Mouse (Mus musculus): ENCODE results near the gene Ppp2r5d.

The Ppp2r5d gene

GRCm38 (mm10) chr17:46724477-46725084 lies 19.7 kb upstream of the Ppp2r5d start:
- in situ Hi-C loops (cut with MboI; ENCODE audit: unreplicated experiment in 2 of 2): loop anchor here (5.0 kb wide), 1 partner anchor 197 kb away; no protein-coding TSS in a partner anchor

DNA sequence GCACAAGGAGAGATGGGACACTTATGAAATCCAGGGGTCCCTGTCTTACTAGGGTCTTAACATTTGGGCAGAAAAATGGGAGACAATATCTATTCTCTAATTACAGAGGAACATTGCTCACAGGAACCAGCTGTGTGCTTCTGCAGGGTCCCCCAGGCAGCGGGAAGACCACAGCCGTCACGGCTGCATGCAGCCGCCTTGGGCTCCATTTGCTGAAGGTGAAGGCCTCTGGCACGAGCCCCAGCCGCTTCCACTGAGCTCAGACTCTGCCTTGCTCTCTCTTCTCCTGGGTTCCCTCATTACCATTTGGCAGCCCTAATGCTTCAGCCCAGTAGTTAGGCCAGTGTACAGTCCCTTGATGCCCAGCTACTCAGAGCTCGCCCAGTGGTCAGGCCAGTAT lies 16.2 kb upstream of the Ppp2r5d start:
- in situ Hi-C loops (cut with MboI; ENCODE audit: unreplicated experiment in 2 of 2): loop anchor here (5.0 kb wide), 1 partner anchor 194 kb away; no protein-coding TSS in a partner anchor

- in situ Hi-C loops (cut with MboI; ENCODE audit: unreplicated experiment in 2 of 2): no loop called here
Measured at GRCm38 (mm10) chr17:46714756-46715481, 10.0 kb upstream of the Ppp2r5d start.

DNA sequence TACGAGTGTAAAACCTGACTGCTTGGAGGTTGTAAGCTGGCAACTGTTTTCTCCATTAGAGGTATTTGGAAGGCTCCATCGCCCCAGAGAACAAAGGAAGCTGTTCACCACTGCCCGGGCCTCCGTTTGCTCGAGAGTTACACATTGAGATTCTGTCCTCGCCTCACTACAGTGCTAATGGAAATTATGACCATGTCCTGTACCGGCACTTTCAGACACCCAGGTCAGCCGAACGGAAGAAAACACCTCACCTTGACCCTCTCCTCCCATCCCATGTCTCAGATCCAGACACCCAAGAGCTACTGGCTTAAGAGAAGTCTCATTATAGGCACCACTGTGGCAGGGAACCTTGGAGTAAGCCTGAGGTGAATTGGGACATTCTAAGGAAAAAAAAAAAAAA lies 8.9 kb upstream of the Ppp2r5d start:
- in situ Hi-C loops (cut with MboI; ENCODE audit: unreplicated experiment in 2 of 2): no loop called here

DNA sequence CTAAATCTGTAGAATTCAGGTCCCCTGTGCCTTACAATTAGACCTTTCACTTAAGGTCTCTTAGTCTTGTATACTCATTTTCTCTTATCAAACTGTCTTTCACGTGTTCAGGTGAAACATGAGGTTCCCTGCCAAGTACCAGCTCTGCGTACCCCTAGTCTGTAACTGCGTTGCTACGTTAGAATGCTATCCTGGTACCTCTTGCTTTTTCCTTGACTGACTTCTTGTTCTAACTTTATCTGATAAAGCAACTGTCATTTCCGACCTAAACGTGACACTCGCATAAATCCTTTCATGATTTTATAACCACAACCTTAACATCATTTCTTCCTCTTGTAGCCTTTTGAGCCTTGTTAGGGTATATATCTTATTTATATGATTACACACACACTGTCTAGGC lies 7.5 kb upstream of the Ppp2r5d start:
- in situ Hi-C loops (cut with MboI; ENCODE audit: unreplicated experiment in 2 of 2): no loop called here

GRCm38 (mm10) chr17:46711612-46712271 lies 6.8 kb upstream of the Ppp2r5d start:
- in situ Hi-C loops (cut with MboI; ENCODE audit: unreplicated experiment in 2 of 2): no loop called here

DNA sequence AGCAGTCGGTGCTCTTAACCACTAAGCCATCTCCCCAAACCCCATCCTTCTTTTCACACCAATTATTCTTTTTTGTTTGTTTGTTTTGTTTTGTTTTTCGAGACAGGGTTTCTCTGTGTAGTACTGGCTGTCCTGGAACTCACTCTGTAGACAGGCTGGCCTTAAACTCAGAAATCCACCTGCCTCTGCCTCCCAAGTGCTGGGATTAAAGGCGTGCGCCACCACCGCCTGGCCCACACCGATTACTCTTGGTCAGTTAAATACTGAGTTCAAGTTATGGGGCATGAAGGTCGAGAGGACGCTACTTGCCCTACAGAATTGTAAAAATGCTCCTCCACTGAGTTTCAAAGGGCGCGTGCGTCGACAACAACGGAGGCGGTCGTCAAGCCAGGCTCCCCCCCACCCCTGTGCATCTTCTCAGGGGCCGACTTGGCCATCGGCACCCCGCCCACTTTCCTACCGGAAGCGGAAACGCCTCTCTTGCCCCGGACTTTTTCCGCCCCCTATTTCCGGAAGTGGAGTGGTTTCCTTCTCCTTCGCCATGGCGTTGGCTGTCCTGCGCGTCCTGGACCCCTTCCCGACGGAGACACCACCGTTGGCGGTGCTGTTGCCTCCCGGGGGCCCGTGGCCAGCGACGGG lies 6.2 kb upstream of the Ppp2r5d start, which contains the start of gene Pex6:
Gene Pex6 (plus strand): TSS at position 505 of the 639 bp plus-strand sequence.
- in situ Hi-C loops (cut with MboI; ENCODE audit: unreplicated experiment in 2 of 2): no loop called here

DNA sequence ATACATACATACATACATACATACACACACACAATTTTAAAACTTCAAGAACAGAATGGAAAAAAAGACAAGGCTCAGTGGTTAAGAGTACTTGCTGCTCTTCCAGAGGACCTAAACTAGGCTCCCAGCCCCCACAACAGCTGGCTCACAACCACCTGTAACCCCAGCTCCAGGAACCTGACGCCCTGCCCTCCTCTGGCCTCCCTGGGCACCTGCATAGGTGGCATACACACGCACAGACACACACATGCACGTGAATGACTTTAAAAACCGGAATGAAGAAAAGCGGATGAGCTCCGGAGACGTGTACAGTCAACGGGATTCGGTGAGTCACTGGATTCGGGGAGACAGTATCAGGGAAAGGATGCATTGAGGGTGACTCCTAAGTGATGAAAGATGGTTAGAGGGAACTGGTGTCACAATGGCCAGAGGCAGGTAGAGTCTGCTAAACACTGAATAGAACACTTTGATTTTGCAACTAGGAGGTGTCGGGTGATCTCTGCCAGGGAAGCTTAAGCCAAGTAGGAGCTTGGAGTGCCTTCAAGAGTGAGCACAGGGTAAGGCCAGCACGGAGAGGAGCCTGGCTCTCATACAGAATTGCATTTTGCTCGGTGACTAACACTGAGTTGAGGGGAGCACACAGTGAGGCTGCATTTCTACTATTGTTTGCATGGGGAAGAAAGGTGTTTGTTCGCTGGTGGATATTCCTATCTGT lies 1.6 kb upstream of the Ppp2r5d start:
- in situ Hi-C loops (cut with MboI; ENCODE audit: unreplicated experiment in 2 of 2): no loop called here

- in situ Hi-C loops (cut with MboI; ENCODE audit: unreplicated experiment in 2 of 2): no loop called here
Measured at GRCm38 (mm10) chr17:46703971-46704886, 682 bp downstream of the Ppp2r5d start.

DNA sequence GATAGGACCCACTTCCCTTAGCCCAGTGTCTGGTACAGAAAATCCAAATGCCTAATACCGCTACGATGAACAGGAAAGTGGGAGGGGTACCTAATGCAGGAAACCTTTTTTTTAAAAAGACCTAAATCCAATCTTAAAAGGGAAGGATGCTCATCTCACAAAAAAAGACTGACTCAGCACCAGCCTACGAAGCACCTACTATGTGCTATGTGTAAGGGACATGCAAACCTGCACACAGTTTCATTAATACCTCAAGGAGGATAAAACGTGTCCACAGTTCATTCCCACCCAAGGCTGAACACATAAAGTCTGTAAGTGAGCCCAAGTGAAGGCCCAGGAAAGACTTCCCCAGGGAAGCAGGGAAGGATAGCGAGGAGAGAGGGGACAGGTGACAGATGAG lies 2.4 kb downstream of the Ppp2r5d start:
- in situ Hi-C loops (cut with MboI; ENCODE audit: unreplicated experiment in 2 of 2): no loop called here

DNA sequence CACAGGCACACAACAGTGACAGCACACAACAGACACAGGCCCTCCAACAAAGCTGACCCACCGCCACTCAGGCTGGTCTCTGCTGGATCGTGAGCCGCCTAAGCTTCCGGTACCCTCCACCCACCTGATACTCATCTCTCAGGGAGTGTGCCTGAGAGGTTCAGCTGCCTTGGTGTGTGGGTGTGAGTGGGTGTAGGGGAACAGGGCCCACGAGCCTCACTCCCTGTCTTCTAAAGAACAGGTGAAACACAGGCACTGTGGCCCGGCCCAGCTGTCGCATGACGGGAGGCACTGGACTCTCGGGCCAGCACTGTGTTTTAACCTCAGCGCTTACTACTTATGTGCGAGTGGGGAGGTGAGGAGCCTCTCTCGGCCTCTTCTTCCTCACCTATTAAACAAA lies 2.8 kb downstream of the Ppp2r5d start:
- in situ Hi-C loops (cut with MboI; ENCODE audit: unreplicated experiment in 2 of 2): no loop called here

GRCm38 (mm10) chr17:46701489-46701888 lies 3.4 kb downstream of the Ppp2r5d start:
- in situ Hi-C loops (cut with MboI; ENCODE audit: unreplicated experiment in 2 of 2): no loop called here

DNA sequence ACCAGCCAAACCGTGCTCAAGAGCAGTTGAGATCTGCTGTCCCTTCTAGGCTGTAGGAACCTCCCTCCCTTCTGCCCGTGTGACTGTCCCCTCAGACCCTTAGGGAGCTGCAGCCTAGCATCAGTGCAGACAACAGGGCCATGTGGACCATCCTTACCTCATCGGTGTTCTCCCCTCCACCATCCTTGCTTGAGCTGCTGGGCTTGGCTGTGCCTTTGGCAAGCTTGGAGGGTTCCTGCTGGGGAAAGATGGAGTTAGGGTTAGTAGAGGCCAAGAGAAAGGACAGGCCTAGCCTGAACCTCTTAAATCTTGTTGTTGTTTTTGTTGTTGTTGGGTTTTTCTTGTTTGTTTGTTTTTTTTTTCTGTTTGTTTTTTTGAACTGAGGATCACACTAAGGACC lies 5.0 kb downstream of the Ppp2r5d start:
- in situ Hi-C loops (cut with MboI; ENCODE audit: unreplicated experiment in 2 of 2): no loop called here

DNA sequence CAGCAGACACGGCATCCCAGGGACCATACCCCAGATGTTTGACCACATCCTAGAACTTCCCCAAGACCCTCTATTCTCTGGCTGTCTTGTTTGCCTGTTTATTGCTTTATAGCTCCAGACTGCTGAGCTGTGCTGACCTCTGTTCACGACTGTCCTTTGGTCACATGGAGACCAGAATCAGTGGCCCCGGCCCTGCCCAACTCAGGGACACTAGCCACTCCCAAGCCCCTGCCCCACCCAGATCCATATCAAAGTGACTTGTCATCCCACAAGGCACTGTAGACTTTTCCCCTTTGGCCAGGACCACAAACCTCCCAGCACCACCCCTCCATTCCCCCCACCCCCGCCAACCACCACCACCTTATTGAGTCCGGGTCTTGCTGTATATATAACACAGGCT lies 5.7 kb downstream of the Ppp2r5d start:
- in situ Hi-C loops (cut with MboI; ENCODE audit: unreplicated experiment in 2 of 2): no loop called here

- in situ Hi-C loops (cut with MboI; ENCODE audit: unreplicated experiment in 2 of 2): no loop called here
Measured at GRCm38 (mm10) chr17:46698515-46698914, 6.4 kb downstream of the Ppp2r5d start.

GRCm38 (mm10) chr17:46694517-46695063 lies 10.3 kb downstream of the Ppp2r5d start:
- in situ Hi-C loops (cut with MboI; ENCODE audit: unreplicated experiment in 2 of 2): no loop called here

DNA sequence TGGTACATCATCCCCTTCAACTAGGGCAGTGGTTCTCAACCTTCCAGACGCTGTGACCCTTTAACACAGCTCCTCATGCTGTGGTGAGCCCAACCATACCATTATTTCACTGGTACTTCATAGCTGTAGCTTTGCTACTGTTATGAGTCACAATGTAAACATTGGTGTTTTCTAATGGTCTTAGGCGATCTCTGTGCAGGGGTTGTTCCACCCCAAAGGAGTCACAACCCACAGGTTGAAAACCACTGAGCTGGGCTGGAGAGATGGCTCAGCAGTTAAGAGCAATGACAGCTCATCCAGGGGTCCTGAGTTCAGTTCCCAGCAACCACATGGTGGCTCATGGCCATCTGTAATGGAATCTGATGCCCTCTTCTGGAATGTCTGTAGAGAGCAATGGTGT lies 13.5 kb downstream of the Ppp2r5d start:
- in situ Hi-C loops (cut with MboI; ENCODE audit: unreplicated experiment in 2 of 2): no loop called here

DNA sequence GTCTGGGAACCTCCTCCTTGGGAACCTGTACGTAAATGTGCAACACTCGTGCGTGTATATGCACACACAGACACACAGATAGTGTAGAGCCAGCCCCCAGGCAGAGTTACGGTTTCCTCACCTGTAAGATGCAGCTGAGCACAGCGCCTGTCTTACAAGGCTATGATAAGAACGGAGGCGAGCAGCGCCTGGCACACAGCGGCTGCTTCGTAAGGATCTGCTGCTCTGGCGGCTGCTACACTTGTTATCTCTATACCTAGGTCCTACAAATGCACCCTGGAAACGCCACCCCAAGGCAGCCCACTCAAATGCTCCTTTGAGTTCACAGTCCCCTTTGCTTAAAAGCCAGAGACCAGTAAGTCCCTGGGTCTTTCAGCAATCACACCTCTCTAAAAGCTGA lies 14.2 kb downstream of the Ppp2r5d start:
- in situ Hi-C loops (cut with MboI; ENCODE audit: unreplicated experiment in 2 of 2): no loop called here

GRCm38 (mm10) chr17:46685913-46686312 lies 19.0 kb downstream of the Ppp2r5d start:
- in situ Hi-C loops (cut with MboI; ENCODE audit: unreplicated experiment in 2 of 2): no loop called here

Data from v-Abl transformed pro-B cells (cell line).